Mouse (Mus musculus) lung, adult 2 months (tissue): ENCODE measurements around the gene Snrpe. TPM values are rescaled to one million over a fixed set of nuclear protein-coding genes. Genes with fewer than 3 reads are reported as not detected.

Experiments used
- DNase-seq: peaks from one replicate; pipeline ENCODE4 v3.0.0; 2022
- H3K4me1 ChIP-seq: fragments of 200-500 bp; 2 replicates; pipeline ENCODE4 v1.6.1; 2011; ENCODE audit warnings: low read length; ENCODE audit not compliant: control insufficient read depth, insufficient read depth
- H3K4me3 ChIP-seq: fragments of 200-500 bp; replicated peaks from 2 replicates; pipeline ENCODE3; 2011; ENCODE audit warnings: low read depth, mild to moderate bottlenecking, control low read depth, low read length; ENCODE audit errors: extremely low read depth
- CTCF ChIP-seq: fragments of 200-500 bp; IDR thresholded peaks from 2 replicates; pipeline ENCODE4 v1.5.1; 2011; ENCODE audit warnings: mild to moderate bottlenecking, low read length, control low read depth; ENCODE audit not compliant: insufficient read depth
- POLR2A ChIP-seq: fragments of 200-500 bp; IDR thresholded peaks from 2 replicates; pipeline ENCODE4 v1.6.1; 2011; ENCODE audit warnings: low read depth, mild to moderate bottlenecking, control low read depth, low read length, borderline replicate concordance; ENCODE audit errors: extremely low read depth
- WGBS: fragments of 180-500 bp; shearing (Covaris S2); methylation state at CpG from one replicate; pipeline ENCODE4 v1.1.7; 2018; 5-methylcytosine and 5-hydroxymethylcytosine counted together
- polyA plus RNA-seq: library from polyadenylated mRNA; depleted of rRNA; stranded (reverse); fragments of >200 nt; gene quantifications from 2 replicates; pipeline ENCODE4 v1.2.3, GENCODE M21; 2012; rRNA removed

The Snrpe gene
- 16.7 and 33.7 TPM in 2 replicates for polyA plus RNA-seq

GRCm38 (mm10) chr1:133609771-133610502, at the start of gene Snrpe:
Snrpe (minus strand) TSS chr1:133610291.
- peak within 1 kb of the TSS; percentile 82 for H3K4me3 ChIP-seq
- no peaks in the 10 kb centered on the region for H3K4me1 ChIP-seq
- TF ChIP-seq POLR2A (peak; percentile 77; the same call in 1 of the 2 replicates), CTCF (peak; percentile 94)
- WGBS: under 1% methylated on average over 73 of the region's 73 CpGs
- DNase-seq: peak; percentile 88

- no peak for DNase-seq
- no peak for TF ChIP-seq CTCF
- TF ChIP-seq POLR2A: no peak
- no peak overlapping the region for H3K4me3 ChIP-seq
- H3K4me1 ChIP-seq: peaks cover 19% of the 10 kb centered on the region
- 77% methylated on average over 3 of the region's 3 CpGs for WGBS
Measured at GRCm38 (mm10) chr1:133658878-133659277, 48.8 kb upstream of the Snrpe start.

- TF ChIP-seq POLR2A (no peak), CTCF (no peak)
- no peak for DNase-seq
- WGBS: 40% methylated on average over 5 of the region's 5 CpGs
Measured at GRCm38 (mm10) chr1:133656811-133657210, 46.7 kb upstream of the Snrpe start.

GRCm38 (mm10) chr1:133653033-133653432, 42.9 kb upstream of the Snrpe start:
- no peak for DNase-seq
- Histone ChIP-seq H3K4me1 (peaks cover 11% of the 10 kb centered on the region), H3K4me3 (no peak overlapping the region)
- TF ChIP-seq POLR2A (no peak), CTCF (no peak)
- WGBS: 91% methylated on average over 1 of the region's 1 CpGs

More at GRCm38 (mm10) chr1:133656811-133657210, 46.7 kb upstream of the Snrpe start:
- Histone ChIP-seq H3K4me3 (no peak overlapping the region), H3K4me1 (peaks cover 21% of the 10 kb centered on the region)

- WGBS: 82% methylated on average over 7 of the region's 7 CpGs
- Histone ChIP-seq H3K4me3 (no peak overlapping the region), H3K4me1 (peaks cover 7% of the 10 kb centered on the region)
- no peak for TF ChIP-seq CTCF
- TF ChIP-seq POLR2A: no peak
- DNase-seq: no peak
Measured at GRCm38 (mm10) chr1:133650288-133651055, 40.4 kb upstream of the Snrpe start.

GRCm38 (mm10) chr1:133645652-133646051, 35.6 kb upstream of the Snrpe start:
- TF ChIP-seq CTCF (no peak), POLR2A (no peak)
- 67% methylated on average over 5 of the region's 5 CpGs for WGBS
- Histone ChIP-seq H3K4me1 (peaks cover 3% of the 10 kb centered on the region), H3K4me3 (no peak overlapping the region)
- DNase-seq: no peak

- no peak for DNase-seq
- WGBS: 88% methylated on average over 2 of the region's 2 CpGs
Measured at GRCm38 (mm10) chr1:133641163-133641562, 31.1 kb upstream of the Snrpe start.

GRCm38 (mm10) chr1:133638517-133638916, 28.4 kb upstream of the Snrpe start:
- DNase-seq: no peak
- TF ChIP-seq POLR2A (no peak), CTCF (no peak)
- no peak overlapping the region for H3K4me3 ChIP-seq
- no peaks in the 10 kb centered on the region for H3K4me1 ChIP-seq
- WGBS: 74% methylated on average over 6 of the region's 6 CpGs

More at GRCm38 (mm10) chr1:133641163-133641562, 31.1 kb upstream of the Snrpe start:
- no peaks in the 10 kb centered on the region for H3K4me1 ChIP-seq
- TF ChIP-seq CTCF: no peak
- TF ChIP-seq POLR2A: no peak
- H3K4me3 ChIP-seq: no peak overlapping the region

- TF ChIP-seq POLR2A: no peak
- WGBS: 88% methylated on average over 2 of the region's 2 CpGs
- DNase-seq: no peak
Measured at GRCm38 (mm10) chr1:133632168-133632567, 22.1 kb upstream of the Snrpe start.

More at GRCm38 (mm10) chr1:133632168-133632567, 22.1 kb upstream of the Snrpe start:
- no peak overlapping the region for H3K4me3 ChIP-seq
- H3K4me1 ChIP-seq: no peaks in the 10 kb centered on the region
